Mouse (Mus musculus) erythroblast, embryonic 14.5 days (primary cell): Measurements from ENCODE around the gene Kctd7.

Experiments used
- GATA1 ChIP-seq: IDR thresholded peaks from 2 replicates; pipeline ENCODE4 v1.6.1; 2012; ENCODE audit warnings: low read length, inconsistent platforms, mixed read lengths
- TAL1 ChIP-seq: IDR thresholded peaks from 3 replicates; pipeline ENCODE4 v1.6.1; 2012; ENCODE audit warnings: low read length, inconsistent platforms, mixed read lengths

- TF ChIP-seq GATA1: no peak
- TF ChIP-seq TAL1: no peak
Observed at GRCm38 (mm10) chr5:130159761-130160201, 15.1 kb downstream of the Kctd7 start.
